Comparison of ENCODE assay signal across 16 mouse cellular contexts in the genomic region with DNA sequence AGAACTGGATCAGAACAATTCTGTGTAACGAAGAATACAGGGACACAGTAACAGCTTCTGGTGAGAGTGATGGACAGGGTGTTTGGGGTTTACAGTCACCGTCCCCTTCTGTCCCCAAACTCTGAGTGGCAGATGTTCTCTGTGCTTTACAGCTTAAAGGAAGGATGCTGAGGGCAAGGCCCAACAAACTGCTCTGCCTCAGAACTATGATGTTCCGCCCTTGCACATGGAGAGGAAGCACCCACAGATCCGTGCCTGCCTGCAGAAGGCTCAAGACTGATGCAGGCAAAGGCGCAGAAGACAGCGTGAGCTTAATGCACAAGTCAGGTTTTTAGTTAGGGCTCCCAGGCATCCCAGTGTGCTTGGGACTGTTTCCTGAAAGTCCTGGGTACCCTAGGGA. TPM values are rescaled to one million over a fixed set of nuclear protein-coding genes. Genes with fewer than 3 reads are reported as not detected.
"Had no signal": no experiment of that assay in that cellular context is flagged by ENCODE, and none has a peak within 500 bp of the region (broad histone marks: within the 10 kb centered on the region; RNA-seq: fewer than 3 reads in every experiment).

No protein-coding gene starts in this region.

- H3K4me1 ChIP-seq: intestine, embryonic 15.5 days had no signal

- H3K27me3 ChIP-seq: intestine, embryonic 15.5 days; neural tube, embryonic 13.5 days had no signal

- H3K4me3 ChIP-seq: intestine, embryonic 15.5 days; left cerebral cortex, adult 2 months; limb, embryonic 10.5 days; midbrain, embryonic 10.5 days; neural tube, embryonic 13.5 days had no signal

- H3K27ac ChIP-seq: intestine, embryonic 15.5 days; left cerebral cortex, adult 2 months; limb, embryonic 10.5 days; midbrain, embryonic 10.5 days; neural tube, embryonic 13.5 days had no signal

- H3K36me3 ChIP-seq: intestine, embryonic 15.5 days; limb, embryonic 10.5 days; midbrain, embryonic 10.5 days; neural tube, embryonic 13.5 days had no signal

- DNase-seq: kidney, adult 18-20 months; kidney, postnatal 14 days; lung, embryonic 14.5 days; lung, postnatal 10 days; lung, postnatal 4 days; midbrain, embryonic 14.5 days; right cerebral cortex, postnatal 25 days had no signal

- H3K9me3 ChIP-seq: intestine, embryonic 15.5 days; limb, embryonic 10.5 days; midbrain, embryonic 10.5 days; neural tube, embryonic 13.5 days had no signal

RNA-seq across cellular contexts. Expression of gene Dapl1, which starts 16.5 kb away (rescaled TPM):
- total RNA-seq: layer of hippocampus, postnatal 14 days; monocyte, adult 5-6 weeks had no signal
- polyA plus RNA-seq: liver, embryonic 16.5 days; neural tube, embryonic 13.5 days; small intestine, adult 2 months had no signal
